Mouse (Mus musculus) myocyte (in vitro differentiated cells): ENCODE data around the gene Cenpa.

Experiments used
- CEBPB ChIP-seq: IDR thresholded peaks from 2 replicates; pipeline ENCODE4 v1.6.1; 2011; ENCODE audit warnings: mild to moderate bottlenecking, moderate library complexity; ENCODE audit not compliant: poor library complexity, insufficient read depth, severe bottlenecking
- E2F4 ChIP-seq: IDR thresholded peaks from one replicate; pipeline ENCODE4 v1.6.1; 2011; ENCODE audit warnings: mild to moderate bottlenecking, control low read depth, moderate library complexity; ENCODE audit not compliant: insufficient read depth
- MAX ChIP-seq: IDR thresholded peaks from one replicate; pipeline ENCODE4 v1.6.1; 2011; ENCODE audit warnings: low read depth, mild to moderate bottlenecking, control low read depth
- POLR2A ChIP-seq: IDR thresholded peaks from one replicate; pipeline ENCODE4 v1.6.1; 2011; ENCODE audit warnings: low read depth, mild to moderate bottlenecking, control low read depth, moderate library complexity; ENCODE audit not compliant: insufficient read length
- POLR2AphosphoS2 ChIP-seq: IDR thresholded peaks from one replicate; pipeline ENCODE4 v1.6.1; 2011; ENCODE audit warnings: low read depth, control low read depth; ENCODE audit not compliant: insufficient read length
- REST ChIP-seq: IDR thresholded peaks from one replicate; pipeline ENCODE4 v1.6.1; 2011; ENCODE audit warnings: mild to moderate bottlenecking, control low read depth, moderate library complexity; ENCODE audit not compliant: insufficient read depth, insufficient read length
- USF1 ChIP-seq: IDR thresholded peaks from one replicate; pipeline ENCODE4 v1.6.1; 2011; ENCODE audit warnings: low read depth, mild to moderate bottlenecking, control low read depth, moderate library complexity

DNA sequence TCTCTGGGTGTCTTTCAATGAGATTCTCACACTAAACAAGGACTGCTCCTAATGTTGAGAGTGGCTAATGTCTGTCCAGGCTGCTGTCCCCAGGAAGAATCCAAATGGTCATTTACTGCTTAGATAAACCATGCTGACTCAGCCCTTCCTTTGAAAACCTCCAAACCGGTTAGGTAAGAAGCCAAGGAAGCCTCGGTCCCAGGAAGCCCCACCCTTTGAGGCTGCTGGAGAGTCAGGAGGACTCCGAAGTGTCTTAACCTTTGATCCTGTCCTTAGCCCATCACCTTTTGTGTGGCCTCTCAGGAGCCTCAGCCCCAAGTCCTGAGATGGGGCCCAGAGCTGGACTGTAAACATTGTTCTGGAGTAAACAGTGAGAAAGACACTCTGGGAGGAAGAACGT lies 17.0 kb upstream of the Cenpa start:
- TF ChIP-seq POLR2AphosphoS2 (no peak), E2F4 (no peak), USF1 (no peak), MAX (no peak), POLR2A (no peak), CEBPB (no peak), REST (no peak)
